Mouse (Mus musculus): ENCODE results near the gene Rnase12. TPM values are rescaled to one million over a fixed set of nuclear protein-coding genes. Genes with fewer than 3 reads are reported as not detected.
"Not testable (repeated sequence)": the region's sequence is repeated elsewhere in the genome, so short reads cannot be mapped to it uniquely, and the experiment has no call there.

Rnase12 gene
- total and polyA plus RNA-seq, 3 experiments: not detected

DNA sequence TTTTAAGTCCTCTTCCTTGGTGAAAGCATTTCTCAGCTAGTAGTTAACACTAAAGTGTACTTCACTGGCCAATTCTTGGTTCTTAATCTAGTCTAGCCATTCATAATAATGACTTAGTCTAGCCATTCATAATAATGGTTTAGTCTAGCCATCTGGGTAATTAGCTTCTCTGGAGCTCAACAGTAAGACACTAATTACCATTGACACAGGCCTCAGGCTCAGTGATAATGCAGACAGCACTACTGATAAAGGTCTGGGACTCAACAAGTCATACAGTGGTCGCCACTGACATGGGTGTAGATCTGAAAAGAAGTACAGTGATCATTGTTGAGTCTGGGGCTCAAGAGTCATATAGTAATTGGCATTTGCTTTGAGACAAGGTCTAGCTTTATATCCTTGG lies 32.6 kb downstream of the Rnase12 start:
- TF ChIP-seq POLR2A (IDR thresholded peaks at IDR 0.05; ENCODE audit: insufficient read depth, low read depth, low read length) (no peak), CTCF (IDR thresholded peaks at IDR 0.05) (no peak), EP300 (IDR thresholded peaks at IDR 0.05; ENCODE audit: insufficient read depth, low read depth, low read length) (no peak)
- no peaks in the 10 kb centered on the region for H3K27me3 ChIP-seq (ENCODE audit: control insufficient read depth, insufficient read depth, low read length)
- no peak for DNase-seq
- WGBS: 95% methylated on average over 1 of the region's 1 CpGs
- intact Hi-C loops (cut with DNase I): no loop called here
- H3K79me2 ChIP-seq (replicated peaks; ENCODE audit: control insufficient read depth, insufficient read depth, low read length): no peaks in the 10 kb centered on the region
- H3K36me3 ChIP-seq (ENCODE audit: control insufficient read depth, insufficient read depth, low read length): no peaks in the 10 kb centered on the region
- no peak overlapping the region for H3K4me3 ChIP-seq
- no peak overlapping the region for H3K9ac ChIP-seq (ENCODE audit: low read depth, low read length)
- no peaks in the 10 kb centered on the region; the same call in 1 of the 2 replicates for H3K4me1 ChIP-seq (ENCODE audit: control insufficient read depth, insufficient read depth, low read length)
- no peak overlapping the region for H3K27ac ChIP-seq

DNA sequence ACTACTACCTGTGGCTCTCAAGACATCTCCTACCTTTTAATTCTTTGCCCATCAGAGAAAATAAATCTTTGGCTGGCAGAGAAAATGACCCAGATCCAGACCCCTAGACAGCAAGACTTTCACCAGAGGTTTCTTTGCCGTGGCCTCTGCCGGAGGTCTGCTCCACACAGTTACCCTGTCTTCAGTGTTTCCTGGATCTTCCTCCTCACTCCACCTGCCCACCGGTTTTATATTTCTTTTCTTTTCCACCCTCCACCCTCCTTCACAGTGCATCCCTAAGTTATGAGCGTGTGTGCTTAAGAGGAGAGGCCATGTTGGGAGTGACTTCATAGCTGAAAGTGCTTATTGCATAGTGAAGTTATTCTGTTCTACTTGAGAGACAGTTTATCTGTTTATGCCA lies 34.0 kb downstream of the Rnase12 start:
- H3K27me3 ChIP-seq (ENCODE audit: control insufficient read depth, insufficient read depth, low read length): no peaks in the 10 kb centered on the region
- H3K4me3 ChIP-seq: no peak overlapping the region
- intact Hi-C loops (cut with DNase I): loop anchor here (2.0 kb wide), 1 partner anchor 47 kb away; no protein-coding TSS in a partner anchor
- no peak for DNase-seq
- no peak overlapping the region for H3K27ac ChIP-seq
- no peak for TF ChIP-seq POLR2A (IDR thresholded peaks at IDR 0.05; ENCODE audit: insufficient read depth, low read depth, low read length)
- no peak for TF ChIP-seq EP300 (IDR thresholded peaks at IDR 0.05; ENCODE audit: insufficient read depth, low read depth, low read length)
- no peak for TF ChIP-seq CTCF (IDR thresholded peaks at IDR 0.05)
- no peak overlapping the region for H3K9ac ChIP-seq (ENCODE audit: low read depth, low read length)
- H3K79me2 ChIP-seq (replicated peaks; ENCODE audit: control insufficient read depth, insufficient read depth, low read length): no peaks in the 10 kb centered on the region
- no peaks in the 10 kb centered on the region for H3K36me3 ChIP-seq (ENCODE audit: control insufficient read depth, insufficient read depth, low read length)
- WGBS: 85% methylated on average over 4 of the region's 4 CpGs
- no peaks in the 10 kb centered on the region; the same call in 1 of the 2 replicates for H3K4me1 ChIP-seq (ENCODE audit: control insufficient read depth, insufficient read depth, low read length)

DNA sequence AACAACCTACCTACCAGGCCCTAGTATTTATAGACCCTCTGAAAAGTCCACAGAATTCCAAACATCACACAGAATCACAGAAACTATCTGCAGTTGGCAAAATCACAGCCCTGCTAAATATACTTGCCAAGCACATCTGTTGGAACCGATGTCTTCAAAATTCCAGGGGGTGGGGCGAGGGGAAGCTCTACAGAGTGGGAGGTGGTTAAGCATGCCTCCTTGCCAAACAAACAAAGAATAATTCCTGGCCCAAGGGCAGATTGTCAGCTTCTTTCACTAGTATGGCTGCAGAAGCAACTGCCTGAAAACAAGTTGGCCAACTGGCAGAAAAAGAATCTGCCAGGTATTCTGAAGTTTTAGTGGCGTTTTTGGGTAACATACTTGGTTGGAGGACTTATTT lies 40.2 kb downstream of the Rnase12 start:
- DNase-seq: peak; percentile 35 to 61
- Histone ChIP-seq H3K9ac (ENCODE audit: low read depth, low read length) (no peak overlapping the region), H3K4me3 (no peak overlapping the region), H3K4me1 (ENCODE audit: control insufficient read depth, insufficient read depth, low read length) (peaks cover 6% of the 10 kb centered on the region), H3K79me2 (replicated peaks; ENCODE audit: control insufficient read depth, insufficient read depth, low read length) (no peaks in the 10 kb centered on the region; the same call in 1 of the 2 replicates), H3K27ac (peak overlapping the region; percentile 62), H3K36me3 (ENCODE audit: control insufficient read depth, insufficient read depth, low read length) (peaks cover 8% of the 10 kb centered on the region; the same call in 1 of the 2 replicates), H3K27me3 (ENCODE audit: control insufficient read depth, insufficient read depth, low read length) (no peaks in the 10 kb centered on the region)
- intact Hi-C loops (cut with DNase I): no loop called here
- WGBS: 27% methylated on average over 3 of the region's 3 CpGs
- no peak for TF ChIP-seq CTCF (IDR thresholded peaks at IDR 0.05)
- peak; percentile 19; the same call in 1 of the 2 replicates for TF ChIP-seq POLR2A (IDR thresholded peaks at IDR 0.05; ENCODE audit: insufficient read depth, low read depth, low read length)
- 0 out of 2 replicates have a peak, but pooled peaks have one; percentile 53 for TF ChIP-seq EP300 (IDR thresholded peaks at IDR 0.05; ENCODE audit: insufficient read depth, low read depth, low read length)

DNA sequence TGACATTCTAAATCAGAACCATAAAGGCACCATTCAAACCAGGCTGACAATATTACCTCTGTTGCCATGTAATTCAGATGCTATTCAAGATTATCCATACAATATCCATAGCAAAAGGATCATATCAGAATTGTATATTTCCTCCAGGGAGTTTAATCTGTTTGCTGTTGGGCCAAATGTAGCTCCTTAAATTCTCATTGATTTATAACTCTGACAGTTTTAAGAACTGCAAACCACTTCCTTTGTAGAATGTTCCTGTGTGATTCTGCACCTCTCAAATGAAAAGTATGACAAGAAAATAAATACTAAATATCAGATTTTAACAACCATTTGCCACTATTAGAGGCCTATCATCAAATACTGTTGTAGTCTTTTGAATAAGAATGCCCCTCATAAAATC lies 41.7 kb downstream of the Rnase12 start:
- no peak for DNase-seq
- intact Hi-C loops (cut with DNase I): no loop called here
- TF ChIP-seq CTCF (IDR thresholded peaks at IDR 0.05): no peak
- TF ChIP-seq POLR2A (IDR thresholded peaks at IDR 0.05; ENCODE audit: insufficient read depth, low read depth, low read length): no peak
- no peak for TF ChIP-seq EP300 (IDR thresholded peaks at IDR 0.05; ENCODE audit: insufficient read depth, low read depth, low read length)

DNA sequence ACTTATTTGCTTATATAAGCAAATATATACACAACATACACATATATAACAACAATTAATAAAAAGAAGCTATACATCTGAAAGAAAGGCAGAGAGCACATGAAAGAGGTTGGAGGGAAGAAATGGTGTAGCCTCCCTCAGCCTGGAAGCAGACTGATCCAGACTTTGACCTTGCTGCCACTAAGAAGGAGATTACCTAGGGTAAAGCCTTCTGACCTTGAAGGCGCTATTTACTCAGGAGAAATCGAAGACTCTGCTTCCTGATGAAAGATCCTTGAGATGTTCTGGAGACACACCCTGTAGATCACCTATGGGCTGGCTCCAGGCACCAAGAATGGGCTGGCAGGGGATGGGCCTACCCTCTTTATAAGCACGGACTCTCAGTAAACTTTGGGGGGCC lies 42.7 kb downstream of the Rnase12 start:
- intact Hi-C loops (cut with DNase I); H3K27me3 ChIP-seq (ENCODE audit: control insufficient read depth, insufficient read depth, low read length); H3K9ac ChIP-seq (ENCODE audit: low read depth, low read length); H3K4me3 ChIP-seq; H3K27ac ChIP-seq; DNase-seq; H3K79me2 ChIP-seq (replicated peaks; ENCODE audit: control insufficient read depth, insufficient read depth, low read length); H3K36me3 ChIP-seq (ENCODE audit: control insufficient read depth, insufficient read depth, low read length); H3K4me1 ChIP-seq (ENCODE audit: control insufficient read depth, insufficient read depth, low read length): not testable (repeated sequence)
- 90% methylated on average over 3 of the region's 3 CpGs for WGBS

More for the DNA sequence above, 41.7 kb downstream of the Rnase12 start:
- no peak overlapping the region for H3K9ac ChIP-seq (ENCODE audit: low read depth, low read length)
- no peaks in the 10 kb centered on the region for H3K27me3 ChIP-seq (ENCODE audit: control insufficient read depth, insufficient read depth, low read length)
- H3K36me3 ChIP-seq (ENCODE audit: control insufficient read depth, insufficient read depth, low read length): peaks cover 8% of the 10 kb centered on the region; the same call in 1 of the 2 replicates
- H3K4me3 ChIP-seq: no peak overlapping the region
- H3K4me1 ChIP-seq (ENCODE audit: control insufficient read depth, insufficient read depth, low read length): peaks cover 6% of the 10 kb centered on the region
- H3K27ac ChIP-seq: no peak overlapping the region
- no peaks in the 10 kb centered on the region; the same call in 1 of the 2 replicates for H3K79me2 ChIP-seq (replicated peaks; ENCODE audit: control insufficient read depth, insufficient read depth, low read length)

DNA sequence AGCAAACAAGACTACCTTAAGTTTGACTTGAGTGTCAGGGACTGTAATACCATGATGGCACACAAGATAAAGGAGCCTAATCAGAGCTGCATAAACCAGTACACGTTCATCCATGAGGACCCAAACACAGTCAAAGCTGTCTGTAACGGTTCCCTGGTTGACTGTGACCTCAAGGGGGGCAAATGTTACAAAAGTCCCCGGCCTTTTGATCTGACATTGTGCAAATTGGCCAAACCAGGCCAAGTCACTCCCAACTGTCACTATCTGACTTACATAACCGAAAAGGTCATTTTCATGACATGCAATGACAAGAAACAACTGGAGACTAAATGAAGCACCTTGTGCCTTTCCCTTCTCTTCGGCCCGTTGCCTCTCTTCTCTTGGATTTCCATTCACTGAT lies 47.9 kb downstream of the Rnase12 start:
- Histone ChIP-seq H3K4me3 (no peak overlapping the region), H3K36me3 (ENCODE audit: control insufficient read depth, insufficient read depth, low read length) (peaks cover 8% of the 10 kb centered on the region; the same call in 1 of the 2 replicates), H3K4me1 (ENCODE audit: control insufficient read depth, insufficient read depth, low read length) (peaks cover 16% of the 10 kb centered on the region), H3K27ac (peak overlapping the region; percentile 89), H3K27me3 (ENCODE audit: control insufficient read depth, insufficient read depth, low read length) (no peaks in the 10 kb centered on the region), H3K9ac (ENCODE audit: low read depth, low read length) (no peak overlapping the region), H3K79me2 (replicated peaks; ENCODE audit: control insufficient read depth, insufficient read depth, low read length) (no peaks in the 10 kb centered on the region)
- 86% methylated on average over 6 of the region's 6 CpGs for WGBS
- DNase-seq: no peak
- no peak for TF ChIP-seq CTCF (IDR thresholded peaks at IDR 0.05)
- TF ChIP-seq EP300 (IDR thresholded peaks at IDR 0.05; ENCODE audit: insufficient read depth, low read depth, low read length): no peak
- no peak for TF ChIP-seq POLR2A (IDR thresholded peaks at IDR 0.05; ENCODE audit: insufficient read depth, low read depth, low read length)
- intact Hi-C loops (cut with DNase I): loop anchor here (2.0 kb wide), 1 partner anchor 41 kb away; no protein-coding TSS in a partner anchor
